Mouse (Mus musculus) MEL (cell line): ENCODE measurements around the gene P3h4.

Experiments
- CHD1 ChIP-seq: IDR thresholded peaks from 2 replicates; pipeline ENCODE4 v1.6.1; 2012; ENCODE audit warnings: low read depth, mild to moderate bottlenecking, inconsistent platforms, low read length, improper control_type of control experiment
- CTCF ChIP-seq, 3 experiments: IDR thresholded peaks in 2 of 3; conservative IDR thresholded peaks in 1 of 3; 2 replicates each; pipeline ENCODE4 v1.5.1; 2011 to 2012; ENCODE audit warnings: low read length in 3 of 3, low read depth in 2 of 3, mild to moderate bottlenecking in 2 of 3, improper control_type of control experiment in 1 of 3, inconsistent platforms in 1 of 3, mixed read lengths in 1 of 3, moderate library complexity in 1 of 3; ENCODE audit not compliant: control insufficient read depth in 1 of 3, insufficient read depth in 1 of 3, poor library complexity in 1 of 3, severe bottlenecking in 1 of 3
- E2F4 ChIP-seq: IDR thresholded peaks from 2 replicates; pipeline ENCODE4 v1.6.1; 2011; ENCODE audit warnings: low read depth, low read length, improper control_type of control experiment, borderline replicate concordance
- EP300 ChIP-seq, 2 experiments: IDR thresholded peaks; 2 replicates each; pipeline ENCODE4 v1.6.1; 2011; ENCODE audit warnings: improper control_type of control experiment in 2 of 2, low read length in 2 of 2, low read depth in 1 of 2, mild to moderate bottlenecking in 1 of 2
- MAX ChIP-seq: IDR thresholded peaks from 2 replicates; pipeline ENCODE4 v1.6.1; 2011; ENCODE audit warnings: low read length, improper control_type of control experiment
- MEF2A ChIP-seq: IDR thresholded peaks from 2 replicates; pipeline ENCODE4 v1.6.1; 2014; ENCODE audit warnings: low read depth, mild to moderate bottlenecking, inconsistent platforms, low read length, improper control_type of control experiment; ENCODE audit not compliant: poor library complexity, insufficient replicate concordance, severe bottlenecking; ENCODE audit errors: extremely low read depth
- NELFE ChIP-seq: IDR thresholded peaks from 2 replicates; pipeline ENCODE4 v1.6.1; 2011; ENCODE audit warnings: low read depth, low read length, improper control_type of control experiment
- TAL1 ChIP-seq: IDR thresholded peaks from 2 replicates; pipeline ENCODE4 v1.6.1; 2012; ENCODE audit warnings: mild to moderate bottlenecking, inconsistent platforms, low read length, moderate library complexity, mixed read lengths
- ZKSCAN1 ChIP-seq: IDR thresholded peaks from 2 replicates; pipeline ENCODE4 v1.6.1; 2012; ENCODE audit warnings: low read depth, mild to moderate bottlenecking, inconsistent platforms, low read length, improper control_type of control experiment, moderate library complexity

GRCm38 (mm10) chr11:100421537-100421936 is 6.9 kb upstream of the P3h4 start:
- no peak for TF ChIP-seq CHD1
- TF ChIP-seq MAX, result no peak
- TF ChIP-seq EP300 (IDR thresholded peaks at IDR 0.05; ENCODE audit: low read depth in 1 of 2, low read length in 2 of 2), result no peak
- no peak for TF ChIP-seq NELFE
- TF ChIP-seq TAL1, result no peak
- no peak for TF ChIP-seq E2F4
- TF ChIP-seq CTCF (IDR thresholded peaks at IDR 0.05 in 2 of 3, conservative IDR thresholded peaks at IDR 0.05 in 1 of 3; ENCODE audit: control insufficient read depth in 1 of 3, insufficient read depth in 1 of 3, low read depth in 2 of 3, low read length in 3 of 3, poor library complexity in 1 of 3, severe bottlenecking in 1 of 3), result no peak
- no peak for TF ChIP-seq ZKSCAN1
- TF ChIP-seq MEF2A, result no peak
